32 mouse cellular contexts compared by ENCODE assay signal in the genomic region with DNA sequence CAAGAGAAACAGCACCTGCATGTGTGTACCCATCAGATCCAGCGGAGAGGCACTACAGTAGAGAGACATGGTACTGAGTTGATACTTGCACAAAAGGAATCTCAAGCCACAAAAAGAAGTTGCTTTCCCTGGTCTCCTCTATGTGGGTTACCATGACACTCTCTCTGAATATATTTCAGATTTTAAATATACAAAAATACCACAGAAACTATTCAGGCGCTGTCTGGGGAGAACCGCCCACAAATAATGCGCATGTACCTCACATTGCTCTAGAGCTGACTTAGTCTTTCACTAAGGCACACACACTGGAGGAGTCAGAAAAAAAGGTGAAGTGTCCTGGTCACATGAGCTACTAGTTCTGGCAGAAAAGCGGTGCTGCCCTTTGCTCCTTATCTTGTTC. TPM values are rescaled to one million over a fixed set of nuclear protein-coding genes. Genes with fewer than 3 reads are reported as not detected.
DNase-seq lines count a peak whose midpoint lies in the region; ATAC-seq and TF ChIP-seq lines count a peak whose summit lies in the region.
"Had no signal": no experiment of that assay in that cellular context is flagged by ENCODE, and none has a peak within 500 bp of the region (broad histone marks: within the 10 kb centered on the region; RNA-seq: fewer than 3 reads in every experiment).

No protein-coding gene starts in this region.

- H3K9ac ChIP-seq in forebrain, postnatal 0 days: no peak overlapping the region
- H3K9ac ChIP-seq: embryonic facial prominence, embryonic 13.5 days; hindbrain, embryonic 15.5 days; kidney, embryonic 15.5 days; limb, embryonic 12.5 days; liver, embryonic 15.5 days; lung, embryonic 14.5 days had no signal

- no peaks in the 10 kb centered on the region for H3K4me1 ChIP-seq in forebrain, postnatal 0 days (ENCODE audit: insufficient read depth)
- no peaks in the 10 kb centered on the region for H3K4me1 ChIP-seq in forebrain, embryonic 10.5 days
- H3K4me1 ChIP-seq: embryonic facial prominence, embryonic 13.5 days; hindbrain, embryonic 10.5 days; hindbrain, embryonic 15.5 days; kidney, embryonic 15.5 days; limb, embryonic 12.5 days; liver, embryonic 15.5 days had no signal

- no peaks in the 10 kb centered on the region for H3K36me3 ChIP-seq in forebrain, postnatal 0 days (ENCODE audit: insufficient read depth)
- H3K36me3 ChIP-seq in forebrain, embryonic 10.5 days (replicated peaks): no peaks in the 10 kb centered on the region
- H3K36me3 ChIP-seq: embryonic facial prominence, embryonic 13.5 days; hindbrain, embryonic 10.5 days; hindbrain, embryonic 15.5 days; kidney, embryonic 15.5 days; limb, embryonic 12.5 days; liver, embryonic 15.5 days had no signal

- DNase-seq in forebrain, postnatal 0 days: no peak
- DNase-seq in forebrain, embryonic 10.5 days (ENCODE audit: extremely low spot score, low spot score): no peak
- DNase-seq in left cerebral cortex, adult 2 months (ENCODE audit: extremely low spot score in 1 of 2, low spot score in 2 of 2): peak in 1 of 2 experiments; percentile 23
- no peak for DNase-seq in left cerebral cortex, postnatal 10 days (ENCODE audit: extremely low spot score in 1 of 2, low spot score in 2 of 2)
- DNase-seq in brain, adult 2 months (ENCODE audit: low read depth, low spot score): peak; percentile 70
- DNase-seq in left cerebral cortex, postnatal 25 days (ENCODE audit: low spot score in 2 of 2): peak; percentile 53 to 87
- DNase-seq in urinary bladder, postnatal 10 days (ENCODE audit: low spot score): no peak
- DNase-seq: adrenal gland, adult 2 months; cerebellum, adult 8-10 months; cerebellum, postnatal 36 days; heart, postnatal 14 days; kidney, adult 11 months; kidney, postnatal 25 days; lung, embryonic 14.5 days; thymus, adult 18-20 months; thymus, postnatal 25 days had no signal

- no peaks in the 10 kb centered on the region for H3K9me3 ChIP-seq in forebrain, postnatal 0 days (ENCODE audit: low read length)
- no peaks in the 10 kb centered on the region for H3K9me3 ChIP-seq in forebrain, embryonic 10.5 days
- H3K9me3 ChIP-seq: embryonic facial prominence, embryonic 13.5 days; hindbrain, embryonic 10.5 days; hindbrain, embryonic 15.5 days; kidney, embryonic 15.5 days; limb, embryonic 12.5 days; liver, embryonic 15.5 days had no signal

- H3K27ac ChIP-seq in forebrain, postnatal 0 days (ENCODE audit: low read depth, low read length): no peak overlapping the region
- H3K27ac ChIP-seq in forebrain, embryonic 10.5 days: no peak overlapping the region
- peak overlapping the region; percentile 87 for H3K27ac ChIP-seq in left cerebral cortex, adult 2 months
- H3K27ac ChIP-seq: embryonic facial prominence, embryonic 13.5 days; hindbrain, embryonic 10.5 days; hindbrain, embryonic 15.5 days; kidney, embryonic 15.5 days; limb, embryonic 12.5 days; liver, embryonic 15.5 days; stomach, postnatal 0 days had no signal

- H3K4me2 ChIP-seq in forebrain, postnatal 0 days (ENCODE audit: low read depth): no peak overlapping the region
- H3K4me2 ChIP-seq: embryonic facial prominence, embryonic 13.5 days; hindbrain, embryonic 15.5 days; kidney, embryonic 15.5 days; limb, embryonic 12.5 days; liver, embryonic 15.5 days; lung, embryonic 14.5 days; midbrain, embryonic 11.5 days had no signal

- ATAC-seq in forebrain, postnatal 0 days: peak; percentile 47
- no peak for ATAC-seq in megakaryocyte, adult 5-6 weeks (ENCODE audit: poor library complexity, severe bottlenecking)
- ATAC-seq: activated CD4-positive, CD25-positive, alpha-beta regulatory T cell, adult 4 months; inflammation-experienced regulatory T-cells, adult 6 months; midbrain, embryonic 16.5 days had no signal

- no peaks in the 10 kb centered on the region for H3K27me3 ChIP-seq in forebrain, postnatal 0 days (ENCODE audit: insufficient read depth, low read length)
- H3K27me3 ChIP-seq in forebrain, embryonic 10.5 days (ENCODE audit: poor library complexity, severe bottlenecking): no peaks in the 10 kb centered on the region
- H3K27me3 ChIP-seq: embryonic facial prominence, embryonic 13.5 days; hindbrain, embryonic 15.5 days; kidney, embryonic 15.5 days; limb, embryonic 12.5 days; liver, embryonic 15.5 days had no signal

- H3K4me3 ChIP-seq in forebrain, postnatal 0 days (ENCODE audit: low read depth, low read length): no peak overlapping the region
- H3K4me3 ChIP-seq in forebrain, embryonic 10.5 days: no peak overlapping the region
- H3K4me3 ChIP-seq in left cerebral cortex, adult 2 months: no peak overlapping the region
- H3K4me3 ChIP-seq: embryonic facial prominence, embryonic 13.5 days; hindbrain, embryonic 10.5 days; hindbrain, embryonic 15.5 days; kidney, embryonic 15.5 days; limb, embryonic 12.5 days; liver, embryonic 15.5 days had no signal

- TF ChIP-seq CTCF in forebrain, postnatal 0 days (IDR thresholded peaks at IDR 0.05; ENCODE audit: low read depth): no peak
- no peak for TF ChIP-seq CTCF in left cerebral cortex, adult 2 months (IDR thresholded peaks at IDR 0.05)

- intact Hi-C loops in left cerebral cortex, adult 2 months (cut with DNase I): loop anchor here (2.0 to 5.0 kb wide), 3 partner anchors 16 to 195 kb away; no protein-coding TSS in a partner anchor
- intact Hi-C loops in left cerebral cortex, postnatal 10 days (cut with DNase I): no loop called here
- intact Hi-C loops in left cerebral cortex, postnatal 25 days (cut with DNase I): loop anchor here (2.0 kb wide), 1 partner anchor 22 kb away; no protein-coding TSS in a partner anchor

- WGBS in forebrain, postnatal 0 days: 97% methylated on average over 5 of the region's 5 CpGs
- WGBS in forebrain, embryonic 10.5 days: 97% methylated on average over 5 of the region's 5 CpGs

RNA-seq across cellular contexts. Expression of a gene that starts 24.8 kb away (rescaled TPM):
- 1.8 and 4.0 TPM in 2 replicates for total RNA-seq in forebrain, postnatal 0 days (2014; rRNA removed)
- 1.0 and 2.1 TPM in 2 replicates for polyA plus RNA-seq in forebrain, postnatal 0 days (2015; fragmentation: Nextera tagmentation; extraction: Ambion mirVana)
- 0.27 and 0.28 TPM in 2 replicates for polyA plus RNA-seq in forebrain, embryonic 10.5 days (2016; fragmentation: Nextera tagmentation; extraction: Ambion mirVana)
- total RNA-seq in left cerebral cortex, adult 2 months (2021): 10 to 100 TPM; 21.5 to 22.6 TPM
- 1 to 10 TPM; 8.4 to 9.2 TPM for total RNA-seq in left cerebral cortex, postnatal 10 days (2021)
- 10 to 100 TPM; 22.5 to 25.2 TPM for total RNA-seq in left cerebral cortex, postnatal 25 days (2021)
- not detected in 2 replicates for total RNA-seq in megakaryocyte, adult 5-6 weeks (2015)
- 0.11 TPM in 1 of 2 replicates, not detected in the other for total RNA-seq in megakaryocyte, adult 5-6 weeks (2017)
- total RNA-seq: adrenal gland, adult 2 months; CH12.LX; gastrocnemius, adult 8-10 months; heart, postnatal 14 days had no signal
- polyA plus RNA-seq: activated CD4-positive, CD25-positive, alpha-beta regulatory T cell, adult 4 months; C2C12; liver, adult 2 months had no signal

Comparison
In these comparisons a context has a peak if more than half of its experiments do, and no peak if none do; other contexts are left out.
1. DNase-seq: peak in brain, adult 2 months (single experiment) and left cerebral cortex, postnatal 25 days (2 of 2); none in forebrain, postnatal 0 days (single experiment), forebrain, embryonic 10.5 days (single experiment), left cerebral cortex, postnatal 10 days (0 of 2) and urinary bladder, postnatal 10 days (single experiment).